Mouse (Mus musculus): ENCODE measurements around the gene Kcne1.

Gene Kcne1

DNA sequence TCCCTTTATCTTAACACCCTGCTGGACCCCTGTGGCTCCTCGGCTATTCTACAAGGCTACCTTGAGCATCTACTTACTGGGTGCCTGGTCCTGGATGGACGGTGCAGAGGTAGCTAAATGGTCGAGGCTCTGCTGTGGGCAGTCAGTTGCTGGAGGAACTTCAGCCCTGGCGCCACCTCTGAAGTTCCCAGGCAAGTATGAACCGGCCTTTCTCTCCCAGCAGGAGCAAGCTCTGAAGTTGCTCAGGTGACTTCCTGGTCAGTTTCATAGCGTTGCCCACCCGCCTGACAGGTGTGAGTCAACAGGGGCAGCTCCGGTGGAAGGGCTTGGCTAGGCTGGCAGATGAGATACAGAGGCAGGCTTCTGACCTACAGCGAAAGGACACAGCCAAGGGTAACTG is at the start of gene Kcne1:
TSS of gene Kcne1 (minus strand) at position 240 of the 400 bp plus-strand sequence.
- no peak for DNase-seq

DNA sequence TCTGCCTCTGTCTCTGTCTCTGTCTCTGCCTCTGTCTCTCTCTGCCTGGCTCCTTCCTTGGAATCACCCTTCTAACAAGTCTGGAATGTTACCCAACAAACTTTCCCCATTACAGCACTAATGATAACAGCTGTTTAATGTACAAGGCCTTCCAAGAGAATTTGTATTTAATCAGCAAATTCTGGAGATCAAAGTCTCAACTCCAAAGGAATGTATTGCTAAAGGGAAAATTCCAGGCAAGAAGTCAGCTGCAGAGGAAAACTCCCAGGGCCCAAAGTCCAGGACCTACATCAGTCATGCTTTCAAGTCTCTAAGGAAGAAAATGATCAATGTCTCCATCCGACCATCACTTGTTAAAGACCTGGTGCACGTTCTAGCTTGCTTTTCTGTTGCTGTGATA is 48.6 kb upstream of the Kcne1 start:
- no peak for DNase-seq

DNA sequence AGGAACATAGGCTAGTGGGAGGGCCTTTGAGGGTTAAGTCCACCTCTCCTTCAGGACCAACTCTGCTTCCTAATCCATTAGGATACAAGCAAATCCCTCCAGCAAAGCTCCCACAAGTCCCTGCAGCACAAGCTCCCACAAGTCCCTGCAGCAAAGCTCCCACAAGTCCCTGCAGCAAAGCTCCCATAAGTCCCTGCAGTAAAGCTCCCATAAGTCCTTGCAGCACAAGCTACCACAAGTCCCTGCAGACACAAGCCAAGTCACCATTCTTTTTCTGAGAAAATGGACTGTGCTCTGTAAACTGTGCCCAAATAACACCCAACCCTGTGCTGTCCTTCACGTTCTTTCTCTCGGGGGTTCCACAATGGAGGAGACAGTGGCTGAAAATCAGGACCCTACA is 44.9 kb upstream of the Kcne1 start:
- DNase-seq, result no peak

DNA sequence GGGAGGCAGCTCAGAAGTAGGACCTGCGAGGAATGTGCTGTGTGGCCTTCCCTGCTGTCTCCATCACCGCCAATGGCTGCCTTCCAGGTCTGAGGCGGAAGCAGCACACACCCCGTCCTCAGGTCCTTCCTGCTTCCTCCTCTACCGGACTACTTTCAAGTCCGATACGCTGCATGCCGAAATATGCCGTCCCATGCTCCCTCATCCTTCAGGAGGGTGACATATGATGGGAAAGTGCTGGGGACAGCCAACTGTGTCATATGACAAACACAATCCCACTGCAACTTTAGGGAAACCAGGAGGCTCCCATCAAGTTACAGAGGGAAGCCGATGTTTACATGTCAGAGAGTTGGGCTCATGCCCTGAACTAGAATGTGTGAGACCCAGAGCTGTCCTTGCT is 43.8 kb upstream of the Kcne1 start:
- peak; percentile 73 for DNase-seq

DNA sequence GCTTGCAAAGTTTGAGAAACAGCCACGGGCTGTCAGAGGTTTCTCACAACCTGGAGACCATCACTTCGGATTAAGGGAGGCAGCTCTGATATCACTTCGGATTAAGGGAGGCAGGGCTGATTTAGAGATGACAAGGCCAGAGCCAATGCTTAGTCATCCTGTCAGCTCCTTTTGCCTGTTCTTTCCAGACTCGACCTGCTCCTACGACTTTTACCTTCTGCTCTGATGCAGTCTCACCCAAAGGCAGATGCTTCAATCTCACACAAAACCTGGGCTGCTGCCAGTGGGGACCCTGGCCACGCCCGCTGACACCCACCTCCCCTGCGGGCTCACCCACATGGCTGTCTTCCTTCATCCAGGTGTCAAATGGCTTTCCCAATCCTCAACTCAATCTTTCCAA is 42.9 kb upstream of the Kcne1 start:
- DNase-seq, result no peak

DNA sequence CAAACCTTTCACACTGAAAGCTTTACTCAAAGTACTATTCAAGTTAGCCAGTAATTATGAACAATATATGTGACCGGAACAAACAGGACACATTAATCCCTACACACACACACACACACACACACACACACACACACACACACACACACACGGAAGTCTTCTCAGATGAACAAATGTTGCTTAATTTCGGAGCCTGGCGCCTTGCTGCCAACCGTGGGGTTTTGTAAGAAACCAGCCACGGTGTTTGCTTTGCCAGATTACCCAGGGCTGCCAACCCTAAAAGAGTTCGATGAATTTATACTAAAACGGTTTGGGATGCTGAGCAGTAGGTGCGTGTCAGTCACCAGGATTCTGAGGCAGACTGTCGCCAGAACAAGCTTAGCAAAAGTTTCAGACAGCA is 41.9 kb upstream of the Kcne1 start:
- DNase-seq, result no peak

DNA sequence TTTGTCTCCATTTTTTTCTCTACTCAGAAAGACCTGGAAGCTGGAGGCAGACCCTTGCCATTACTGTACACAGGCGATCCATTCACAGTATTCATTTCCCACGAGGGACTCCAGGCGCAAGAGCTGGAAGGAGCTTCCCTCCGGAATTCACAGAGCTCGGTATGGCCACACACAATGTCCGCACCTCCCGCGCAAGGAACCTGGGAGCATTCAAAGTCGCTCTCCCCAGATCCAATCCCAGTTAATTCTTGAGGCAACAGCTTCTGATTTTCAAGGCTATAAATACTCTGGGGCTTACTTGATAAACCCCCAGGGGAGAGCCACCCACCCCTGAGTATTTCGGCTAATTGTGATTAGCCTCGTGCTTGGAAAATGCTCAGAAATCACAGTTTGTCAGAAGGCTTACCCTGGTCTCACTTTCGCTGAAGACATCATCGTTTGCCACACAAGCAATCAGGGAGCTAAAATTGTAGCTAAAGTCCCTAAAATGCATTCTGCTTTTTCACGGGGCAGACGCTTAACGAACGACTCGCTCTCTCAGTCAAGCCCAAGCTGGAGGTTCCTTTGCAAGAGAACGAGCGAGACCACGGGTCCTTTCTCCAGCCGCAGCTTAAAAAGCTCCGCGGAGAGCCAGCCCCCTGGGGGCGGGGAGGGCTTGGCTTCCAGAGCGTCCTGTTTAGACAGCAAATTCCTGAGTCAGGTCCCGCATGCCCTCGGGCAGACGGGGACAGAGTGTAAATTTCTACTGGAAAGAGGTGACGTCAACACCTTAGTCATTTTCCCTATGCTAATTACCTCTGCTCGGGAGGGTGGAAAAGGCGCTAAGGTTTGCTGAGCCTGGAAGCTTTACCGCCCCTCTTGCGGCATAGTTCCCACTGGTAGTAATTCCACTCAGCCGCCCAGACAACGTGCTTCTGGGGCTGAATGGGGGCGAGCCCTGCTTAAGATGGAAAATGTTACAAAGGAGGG is 40.5 kb upstream of the Kcne1 start:
- peak; percentile 97 for DNase-seq

DNA sequence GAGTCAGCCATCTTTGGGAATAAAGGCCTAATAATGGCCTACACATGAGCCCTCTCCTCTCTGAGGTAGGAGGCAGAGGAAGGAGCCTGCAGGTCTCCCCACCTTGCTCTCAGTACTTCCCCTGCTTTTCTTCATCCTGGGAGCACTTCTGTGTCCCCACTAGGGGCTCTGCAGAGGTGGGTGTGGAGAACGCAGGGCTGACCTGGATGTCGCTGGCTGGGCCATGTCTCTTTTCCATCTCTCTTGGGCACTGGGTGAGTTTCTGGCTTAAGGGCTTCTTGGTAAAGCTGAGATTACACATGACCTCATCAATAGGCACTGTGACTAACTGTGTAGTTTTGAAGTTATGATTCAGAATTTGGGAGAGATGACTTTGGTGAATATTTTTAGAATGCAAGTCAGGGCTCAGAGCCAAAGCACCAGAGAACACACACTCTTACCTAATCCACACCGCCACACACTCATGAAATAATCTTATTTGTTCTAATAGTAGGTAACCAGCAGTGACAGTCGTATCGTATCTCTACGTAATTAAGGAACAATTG is 39.4 kb upstream of the Kcne1 start:
- no peak for DNase-seq

DNA sequence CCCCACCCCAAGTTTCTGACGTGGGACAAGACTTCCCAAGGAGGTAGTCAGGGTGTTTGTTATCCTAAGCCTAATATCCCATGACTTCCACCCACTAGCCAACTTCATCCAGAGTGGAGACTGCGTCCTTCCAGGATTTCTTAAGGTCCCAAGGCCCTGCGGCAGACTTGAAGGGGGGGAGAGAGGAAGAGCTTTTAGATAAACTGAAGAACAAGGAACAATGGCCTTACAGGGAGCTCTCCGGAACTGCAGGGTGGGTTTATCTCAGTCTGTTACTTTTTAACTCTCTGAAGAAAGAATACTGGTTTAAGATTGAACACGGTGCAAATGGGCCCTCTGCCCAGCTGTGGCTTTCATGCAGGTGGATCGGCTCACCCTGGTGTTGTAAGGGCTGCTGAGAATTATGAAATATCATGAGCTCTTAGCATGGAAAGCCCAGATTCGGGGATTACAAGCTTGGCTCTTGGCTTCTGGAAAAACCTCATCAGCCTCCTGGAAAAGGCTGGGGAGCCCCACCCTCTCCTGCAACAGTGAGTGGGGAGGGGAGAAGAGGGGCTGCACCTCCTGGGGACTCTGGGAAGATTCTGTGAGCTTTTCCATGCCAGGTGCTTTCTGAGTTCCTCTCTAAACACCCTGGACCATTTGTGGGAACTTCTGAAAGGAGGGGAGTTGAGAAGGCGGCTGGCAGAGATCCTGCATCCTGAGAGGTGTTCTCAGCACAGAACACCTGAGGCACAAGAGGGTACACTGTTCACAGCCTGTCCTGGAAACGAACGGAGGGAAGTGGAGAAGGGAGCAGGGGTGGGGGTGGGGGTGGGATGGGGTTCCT is 38.7 kb upstream of the Kcne1 start:
- DNase-seq, result peak; percentile 62

DNA sequence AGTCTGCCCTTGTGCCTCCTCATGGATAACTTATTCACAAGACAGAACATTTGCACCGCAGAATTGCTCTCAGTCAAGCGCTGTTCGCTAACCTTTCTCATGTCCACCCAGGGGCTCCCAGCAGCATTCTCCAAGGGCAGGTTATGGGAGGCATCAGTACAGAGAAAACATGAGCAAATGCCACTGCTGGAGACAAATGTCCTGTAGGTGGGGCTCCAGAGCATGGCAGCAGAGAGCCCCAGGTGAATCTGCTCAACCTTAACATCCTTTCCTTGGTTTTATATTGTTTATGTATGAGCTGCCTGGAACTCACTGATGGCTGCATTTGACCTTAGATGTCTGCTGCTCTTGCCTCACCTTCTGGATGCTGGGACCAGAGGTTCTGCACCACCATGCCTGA is 34.5 kb upstream of the Kcne1 start:
- DNase-seq, result no peak

DNA sequence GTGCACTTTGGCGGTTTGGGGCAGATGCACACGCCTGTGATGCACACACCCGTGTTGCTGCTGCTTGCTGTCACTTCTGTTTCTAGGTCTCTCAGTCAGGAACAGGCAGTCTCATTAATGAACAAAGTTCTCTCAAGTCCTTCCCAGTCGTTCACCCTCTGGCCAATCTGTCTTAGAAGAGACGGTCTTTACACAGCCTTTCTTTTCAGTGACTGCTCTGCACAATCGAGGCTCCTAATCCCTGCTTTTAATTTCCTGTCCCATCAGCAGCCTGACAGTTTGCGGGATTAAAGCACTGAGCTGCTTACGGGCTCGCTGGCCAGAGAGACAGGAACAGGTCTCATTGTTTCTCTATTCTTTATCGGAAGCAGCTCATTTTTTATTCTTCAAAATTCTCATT is 28.4 kb upstream of the Kcne1 start:
- no peak for DNase-seq

DNA sequence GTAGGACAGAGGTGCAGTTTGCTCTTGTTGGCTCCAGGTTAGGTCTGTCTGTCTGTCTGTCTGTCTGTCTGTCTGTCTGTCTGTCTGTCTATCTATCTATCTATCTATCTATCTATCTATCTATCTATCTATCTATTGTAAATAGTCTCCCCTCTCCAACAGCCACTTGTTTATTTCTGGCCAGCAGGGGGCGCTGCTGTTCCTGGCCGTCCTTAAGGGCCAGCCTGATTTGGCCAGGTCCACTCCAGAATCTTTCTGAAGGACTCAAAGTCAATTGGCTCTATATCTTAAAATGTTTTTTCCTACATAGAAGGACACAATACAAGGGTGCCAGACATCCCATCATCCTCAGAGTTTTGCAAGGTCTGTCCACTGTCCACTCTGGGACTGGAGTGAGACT is 25.8 kb upstream of the Kcne1 start:
- peak; percentile 85 for DNase-seq

DNA sequence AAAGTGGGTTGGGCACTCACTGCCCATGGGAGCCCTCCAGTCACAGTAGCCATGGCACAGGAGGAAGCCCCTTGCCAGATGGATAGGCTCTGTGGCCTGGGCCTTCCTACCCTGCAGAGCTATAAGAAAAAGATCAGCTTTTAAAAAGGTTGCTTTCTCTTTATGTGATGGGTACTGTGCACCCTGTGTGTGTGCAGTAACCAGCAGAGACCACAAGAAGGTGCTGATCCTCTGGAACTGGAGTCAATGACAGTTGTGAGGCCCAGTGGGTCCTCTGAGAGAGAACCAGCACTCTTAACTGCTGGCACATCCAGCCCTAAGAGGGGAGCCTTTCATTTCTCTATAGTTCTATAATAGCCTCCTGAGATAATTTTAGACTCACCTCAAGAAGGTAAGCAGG is 24.1 kb upstream of the Kcne1 start:
- DNase-seq, result no peak

DNA sequence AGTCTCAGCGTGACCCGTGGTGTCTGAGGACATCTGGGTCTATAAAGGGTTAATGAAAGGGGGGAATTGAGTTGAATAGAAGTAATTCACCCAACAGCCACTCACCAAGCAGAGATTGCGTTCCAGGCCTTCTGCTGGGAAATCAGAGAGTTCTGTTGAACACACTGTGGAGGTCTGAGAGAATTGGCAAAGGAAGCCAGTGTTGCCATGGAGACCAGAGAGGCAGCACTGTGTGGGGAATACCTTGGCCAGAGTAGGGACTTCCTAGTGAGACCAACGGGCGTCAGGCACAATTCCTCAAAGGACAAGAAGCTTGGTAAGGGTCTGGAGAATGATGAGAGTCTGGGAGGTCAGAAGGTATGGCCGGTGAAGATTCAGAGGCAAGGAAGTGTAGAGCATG is 23.2 kb upstream of the Kcne1 start:
- DNase-seq, result no peak

DNA sequence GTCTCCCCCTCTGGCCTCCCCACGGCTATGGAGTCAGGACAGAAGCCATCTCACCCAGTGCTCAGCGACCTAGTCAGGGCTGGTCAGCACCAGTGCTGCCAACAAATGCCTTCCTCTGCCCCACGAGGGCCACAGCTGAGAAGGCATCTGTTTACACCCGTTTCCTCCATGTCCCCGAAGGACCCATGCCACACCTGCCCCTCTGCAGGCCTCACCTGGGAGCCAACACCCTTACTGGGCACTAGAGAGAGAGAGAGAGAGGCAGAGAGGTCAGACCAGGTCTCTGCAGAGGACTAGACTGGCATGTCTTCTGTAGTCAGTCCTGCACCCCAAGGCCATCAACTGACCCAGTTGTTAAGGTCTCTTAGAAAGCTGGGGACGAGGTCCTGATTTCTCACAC is 21.8 kb upstream of the Kcne1 start:
- no peak for DNase-seq

DNA sequence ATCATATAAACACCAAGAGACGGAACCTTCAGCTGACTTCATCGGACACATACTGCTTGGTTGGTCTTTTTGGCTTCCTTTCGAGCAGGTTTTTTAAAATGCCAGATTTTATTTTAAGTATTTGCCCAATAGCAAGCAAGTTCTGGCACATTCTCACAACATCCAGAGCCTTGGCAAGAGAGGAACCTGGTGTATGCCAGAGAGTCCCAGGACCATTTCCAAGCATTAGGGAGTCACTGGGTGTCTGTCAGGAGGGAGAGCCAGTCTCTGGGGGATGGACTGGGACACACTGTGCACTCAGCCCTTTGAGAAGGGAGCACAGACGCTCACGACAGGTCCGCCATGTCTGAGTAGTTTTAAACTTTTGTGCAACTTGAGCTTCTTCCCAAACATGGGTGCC is 17.7 kb upstream of the Kcne1 start:
- DNase-seq, result peak; percentile 39

DNA sequence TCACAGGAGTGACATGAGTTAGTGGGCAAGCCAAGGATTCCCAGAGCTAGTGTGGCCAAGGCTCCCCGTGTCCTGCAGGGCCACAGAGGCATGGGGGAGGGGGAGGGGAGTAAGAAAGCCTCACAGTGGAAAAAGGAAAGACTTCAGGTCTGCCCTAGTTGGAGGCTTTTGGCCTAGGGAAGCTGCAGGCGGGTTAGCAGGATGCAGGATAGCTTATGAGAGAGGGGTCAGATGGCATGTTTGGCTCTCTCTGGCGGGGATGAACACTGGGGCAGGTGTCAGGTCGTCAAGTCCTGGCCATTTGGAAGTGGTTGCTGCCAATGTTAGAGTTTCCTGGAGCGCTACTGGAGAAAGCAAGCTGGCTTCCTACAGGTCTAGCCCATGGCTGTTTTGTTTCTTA is 12.4 kb upstream of the Kcne1 start:
- DNase-seq, result no peak

DNA sequence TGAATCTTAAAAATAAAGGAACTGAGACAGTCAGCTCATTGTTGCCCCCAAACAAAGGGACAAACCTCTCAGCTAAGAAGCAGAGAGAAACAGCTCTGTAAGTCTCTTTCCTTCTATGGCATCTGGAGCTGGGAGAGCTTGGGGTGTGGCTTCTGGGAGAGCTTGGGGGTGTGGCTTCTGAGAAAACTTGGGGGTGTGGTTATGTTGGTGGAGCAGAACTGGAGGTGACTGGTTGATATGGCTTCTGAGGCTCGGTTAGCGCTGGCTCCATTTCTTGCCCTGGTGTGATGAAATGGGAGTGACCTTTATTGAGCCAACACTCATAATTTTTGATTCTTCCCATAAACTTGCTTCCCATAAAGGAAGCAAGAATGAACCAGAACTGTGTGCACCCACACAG is 10.0 kb upstream of the Kcne1 start:
- DNase-seq, result peak; percentile 66

DNA sequence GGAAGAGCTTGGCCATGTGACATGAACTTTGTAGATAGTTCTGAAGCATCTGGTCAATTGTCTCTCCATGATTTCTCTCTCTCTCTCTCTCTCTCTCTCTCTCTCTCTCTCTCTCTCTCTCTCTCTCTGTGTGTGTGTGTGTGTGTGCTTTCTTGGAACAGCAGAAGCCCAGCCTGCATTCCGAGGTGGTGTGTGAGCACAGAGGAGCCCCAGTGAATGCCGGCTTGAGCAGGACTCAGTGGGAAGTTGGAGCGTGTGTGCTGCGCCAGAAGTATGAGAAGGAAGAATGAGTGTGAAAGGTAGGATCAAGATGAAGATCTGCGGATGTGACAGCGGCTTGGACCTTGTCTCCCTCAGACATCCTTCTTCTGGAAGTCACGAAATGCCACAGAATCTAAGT is 6.2 kb upstream of the Kcne1 start:
- DNase-seq, result no peak

DNA sequence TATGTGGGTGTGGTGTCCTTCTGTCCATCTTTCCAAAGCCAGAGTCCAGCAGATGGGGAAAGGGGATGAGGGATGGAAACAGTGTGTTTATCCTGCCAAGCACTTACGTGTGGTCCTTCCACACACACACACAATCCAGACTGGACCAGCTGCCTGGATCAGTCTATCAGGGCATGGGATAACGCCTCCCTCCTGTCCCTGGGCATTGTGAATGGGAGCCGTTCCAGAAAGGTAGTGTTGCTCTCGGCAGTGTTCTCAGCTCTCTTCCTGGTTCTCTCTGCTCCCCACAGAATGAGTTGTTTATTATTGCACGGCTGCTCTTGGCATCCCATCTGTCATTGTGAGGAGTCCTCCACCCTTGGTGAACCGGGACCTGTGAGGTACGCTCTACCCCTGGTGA is 1.4 kb upstream of the Kcne1 start:
- no peak for DNase-seq

DNA sequence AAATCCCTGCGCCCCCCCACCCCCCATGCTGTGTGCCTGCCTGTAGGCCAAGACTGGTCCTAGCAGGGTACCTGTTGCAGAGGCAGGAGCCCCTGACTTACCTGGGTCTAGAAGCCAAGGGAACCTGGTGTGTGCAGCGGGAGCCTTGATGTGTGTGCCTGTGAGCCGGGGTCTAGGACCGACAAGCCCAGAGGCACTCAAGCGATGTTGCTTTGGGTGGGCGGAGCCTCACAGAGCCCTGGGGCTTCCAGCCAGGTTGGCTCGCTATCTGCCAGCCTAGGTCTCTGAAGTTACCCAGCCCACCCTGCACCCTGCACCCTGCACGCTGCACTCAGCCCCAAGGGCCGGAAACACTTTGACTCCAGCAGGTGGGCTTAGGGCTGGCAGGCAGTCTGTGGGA is 534 bp downstream of the Kcne1 start:
- no peak for DNase-seq

DNA sequence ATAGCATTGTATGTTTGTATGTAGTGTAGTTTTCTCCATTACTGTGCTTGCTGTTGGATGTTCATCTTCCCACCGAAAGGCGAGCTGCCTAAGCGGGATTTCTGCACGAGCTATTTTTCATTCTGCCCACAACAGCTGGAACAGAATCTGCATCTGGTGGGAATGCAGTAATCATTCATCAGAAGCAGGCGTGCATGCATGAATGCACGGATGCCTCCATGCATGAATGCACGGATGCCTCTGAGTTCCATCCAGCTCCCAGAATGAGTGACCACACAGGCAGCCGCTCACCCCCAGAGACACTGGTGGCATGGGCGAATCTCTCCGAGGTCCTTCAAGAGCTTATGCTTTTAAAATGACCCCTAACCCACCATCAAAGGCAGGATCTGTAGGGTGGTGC is 1.7 kb downstream of the Kcne1 start:
- DNase-seq, result no peak

DNA sequence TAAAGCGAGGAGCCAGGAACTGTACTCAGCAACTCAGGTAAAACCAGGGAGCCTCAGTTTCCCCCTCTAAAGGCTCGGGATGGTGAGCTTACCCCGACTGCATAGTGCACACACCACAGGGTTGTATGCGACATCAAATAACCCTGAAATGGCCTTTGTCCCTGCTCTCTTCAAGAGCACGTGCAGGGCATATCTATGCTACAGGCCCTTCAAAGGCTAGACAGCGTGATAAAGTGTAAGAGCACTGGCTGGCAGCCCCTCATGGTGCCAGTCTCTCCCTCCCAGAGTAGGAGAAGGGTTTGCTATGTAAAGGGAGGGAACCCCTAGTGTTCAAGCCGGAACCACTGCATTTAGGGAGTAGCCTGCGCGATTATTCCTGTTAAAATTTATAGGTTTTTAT is 2.2 kb downstream of the Kcne1 start:
- no peak for DNase-seq

DNA sequence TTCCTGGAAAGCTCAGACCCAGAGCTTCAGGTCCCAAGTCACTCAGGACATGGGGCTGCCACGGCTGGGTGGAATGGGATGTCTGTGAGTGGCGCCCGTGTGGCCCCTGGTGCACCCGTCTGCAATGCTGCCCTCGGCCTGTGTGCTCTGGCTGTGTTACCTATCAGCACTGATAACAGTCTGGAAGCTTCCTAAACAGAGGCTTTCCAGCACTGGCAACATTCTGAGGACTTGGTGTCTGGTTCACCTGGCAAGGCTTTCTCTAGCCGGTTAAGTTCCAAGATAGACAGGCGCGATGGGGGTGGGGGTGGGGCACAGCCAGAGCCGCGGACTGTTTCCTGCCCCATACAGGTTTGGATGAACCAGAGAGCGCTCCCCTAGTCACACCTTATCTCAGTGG is 3.3 kb downstream of the Kcne1 start:
- no peak for DNase-seq
